Mouse (Mus musculus): ENCODE results near the gene Stk32b.

Stk32b gene

GRCm38 (mm10) chr5:37716505-37717372, at the start of gene Stk32b:
Stk32b (minus strand) TSS chr5:37717171.
- in situ Hi-C loops (cut with MboI, MseI), result loop anchor here in 1 of 2 experiments (10.0 kb wide), 1 partner anchor 412 kb away; no protein-coding TSS in a partner anchor

- in situ Hi-C loops (cut with MboI, MseI), result no loop called here
These were observed 48.9 kb upstream of the Stk32b start for GRCm38 (mm10) chr5:37765851-37766250.

- in situ Hi-C loops (cut with MboI, MseI), result no loop called here
These were observed 45.1 kb upstream of the Stk32b start for GRCm38 (mm10) chr5:37762046-37762445.

- in situ Hi-C loops (cut with MboI, MseI), result no loop called here
These were observed 36.4 kb upstream of the Stk32b start for GRCm38 (mm10) chr5:37753366-37753765.

GRCm38 (mm10) chr5:37752027-37752967, 35.3 kb upstream of the Stk32b start:
- in situ Hi-C loops (cut with MboI, MseI), result no loop called here

- in situ Hi-C loops (cut with MboI, MseI), result no loop called here
These were observed 27.1 kb upstream of the Stk32b start for GRCm38 (mm10) chr5:37743889-37744707.

GRCm38 (mm10) chr5:37736213-37736612, 19.2 kb upstream of the Stk32b start:
- in situ Hi-C loops (cut with MboI, MseI), result no loop called here

- in situ Hi-C loops (cut with MboI, MseI), result no loop called here
These were observed 18.3 kb upstream of the Stk32b start, which contains the start of gene Cytl1 for GRCm38 (mm10) chr5:37735224-37735623. Cytl1 (plus strand) TSS chr5:37735519.

- in situ Hi-C loops (cut with MboI, MseI), result no loop called here
These were observed 13.8 kb upstream of the Stk32b start for GRCm38 (mm10) chr5:37730781-37731180.

GRCm38 (mm10) chr5:37725220-37725886, 8.4 kb upstream of the Stk32b start:
- in situ Hi-C loops (cut with MboI, MseI), result no loop called here

GRCm38 (mm10) chr5:37720670-37721069, 3.7 kb upstream of the Stk32b start:
- in situ Hi-C loops (cut with MboI, MseI), result loop anchor here in 1 of 2 experiments (5.0 kb wide), 1 partner anchor 53 kb away; no protein-coding TSS in a partner anchor

- in situ Hi-C loops (cut with MboI, MseI), result loop anchor here in 1 of 2 experiments (10.0 kb wide), 1 partner anchor 413 kb away; no protein-coding TSS in a partner anchor
These were observed 503 bp upstream of the Stk32b start for GRCm38 (mm10) chr5:37717384-37717963.

GRCm38 (mm10) chr5:37709257-37709904, 7.6 kb downstream of the Stk32b start:
- in situ Hi-C loops (cut with MboI, MseI), result no loop called here

- in situ Hi-C loops (cut with MboI, MseI), result no loop called here
These were observed 8.8 kb downstream of the Stk32b start for GRCm38 (mm10) chr5:37708124-37708523.

- in situ Hi-C loops (cut with MboI, MseI), result no loop called here
These were observed 12.0 kb downstream of the Stk32b start for GRCm38 (mm10) chr5:37704962-37705361.

GRCm38 (mm10) chr5:37699757-37700156, 17.2 kb downstream of the Stk32b start:
- in situ Hi-C loops (cut with MboI, MseI), result no loop called here

GRCm38 (mm10) chr5:37697286-37697685, 19.7 kb downstream of the Stk32b start:
- in situ Hi-C loops (cut with MboI, MseI), result no loop called here

GRCm38 (mm10) chr5:37695773-37696172, 21.2 kb downstream of the Stk32b start:
- in situ Hi-C loops (cut with MboI, MseI), result no loop called here

GRCm38 (mm10) chr5:37692759-37693158, 24.2 kb downstream of the Stk32b start:
- in situ Hi-C loops (cut with MboI, MseI), result no loop called here

- in situ Hi-C loops (cut with MboI, MseI), result no loop called here
These were observed 46.2 kb downstream of the Stk32b start for GRCm38 (mm10) chr5:37670781-37671180.
